In the genomic region with DNA sequence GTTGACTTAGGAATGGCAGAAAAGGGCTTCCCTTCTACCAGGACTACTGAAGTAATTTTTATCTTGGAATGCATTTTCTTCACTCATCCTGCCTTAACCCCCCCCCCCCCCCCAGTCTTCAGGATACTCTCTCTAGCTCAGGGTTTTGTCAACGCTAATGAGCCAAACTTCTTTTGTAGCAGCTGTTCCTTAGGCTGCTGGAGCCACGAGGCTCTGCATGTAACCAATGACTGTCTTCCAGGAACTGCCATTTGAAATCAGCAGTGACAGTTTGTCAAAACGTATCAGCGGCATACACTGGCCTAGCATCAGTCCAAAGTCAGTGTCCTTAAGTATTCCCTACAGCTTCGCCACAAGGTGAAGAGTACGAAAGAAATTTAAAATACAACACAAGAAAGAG, we compare ENCODE assay signal across 24 mouse cellular contexts.
"Had no signal": no experiment of that assay in that cellular context is flagged by ENCODE, and none has a peak within 500 bp of the region (broad histone marks: within the 10 kb centered on the region; RNA-seq: fewer than 3 reads in every experiment).

No protein-coding gene starts in this region.

- H3K27me3 ChIP-seq: kidney, embryonic 15.5 days; limb, embryonic 12.5 days; limb, embryonic 15.5 days; megakaryocyte, embryonic 14.5 days; midbrain, embryonic 13.5 days; neural tube, embryonic 13.5 days; stomach, embryonic 15.5 days had no signal

- H3K27ac ChIP-seq: kidney, embryonic 15.5 days; limb, embryonic 12.5 days; limb, embryonic 15.5 days; liver, embryonic 14.5 days; midbrain, embryonic 10.5 days; midbrain, embryonic 13.5 days; neural tube, embryonic 13.5 days; stomach, embryonic 15.5 days had no signal

- H3K9me3 ChIP-seq: kidney, embryonic 15.5 days; limb, embryonic 12.5 days; limb, embryonic 15.5 days; midbrain, embryonic 10.5 days; midbrain, embryonic 13.5 days; neural tube, embryonic 13.5 days; stomach, embryonic 15.5 days had no signal

- H3K4me1 ChIP-seq: kidney, embryonic 15.5 days; limb, embryonic 12.5 days; limb, embryonic 15.5 days; megakaryocyte, embryonic 14.5 days; midbrain, embryonic 10.5 days; midbrain, embryonic 13.5 days; neural tube, embryonic 13.5 days; stomach, embryonic 15.5 days had no signal

- H3K4me2 ChIP-seq: kidney, embryonic 15.5 days; limb, embryonic 12.5 days; limb, embryonic 15.5 days; liver, embryonic 11.5 days; lung, embryonic 14.5 days; midbrain, embryonic 13.5 days; neural tube, embryonic 13.5 days; stomach, embryonic 15.5 days had no signal

- H3K9ac ChIP-seq: kidney, embryonic 15.5 days; limb, embryonic 12.5 days; limb, embryonic 15.5 days; liver, embryonic 14.5 days; liver, postnatal 0 days; lung, embryonic 14.5 days; midbrain, embryonic 13.5 days; neural tube, embryonic 13.5 days; stomach, embryonic 15.5 days had no signal

- ATAC-seq: liver, postnatal 0 days; lung, postnatal 0 days; midbrain, embryonic 13.5 days; midbrain, embryonic 16.5 days had no signal

- DNase-seq: kidney, adult 8-10 months; kidney, postnatal 10 days; kidney, postnatal 4 days; left cerebral cortex, postnatal 4 days; liver, postnatal 0 days; lung, embryonic 14.5 days; lung, postnatal 36 days; right cerebral cortex, adult 18-20 months; right cerebral cortex, postnatal 14 days; spleen, adult 18-20 months; thymus, postnatal 25 days had no signal

- H3K4me3 ChIP-seq: kidney, embryonic 15.5 days; limb, embryonic 12.5 days; limb, embryonic 15.5 days; megakaryocyte, embryonic 14.5 days; midbrain, embryonic 10.5 days; midbrain, embryonic 13.5 days; myocyte; neural tube, embryonic 13.5 days; stomach, embryonic 15.5 days had no signal

- H3K36me3 ChIP-seq: kidney, embryonic 15.5 days; limb, embryonic 12.5 days; limb, embryonic 15.5 days; midbrain, embryonic 10.5 days; midbrain, embryonic 13.5 days; neural tube, embryonic 13.5 days; stomach, embryonic 15.5 days had no signal
